Mouse (Mus musculus) neural tube, embryonic 13.5 days (tissue): ENCODE data around the gene Hddc3. TPM values are rescaled to one million over a fixed set of nuclear protein-coding genes. Genes with fewer than 3 reads are reported as not detected.

Experiments used
- ATAC-seq: fragments of 200-750 bp; cut with Nextera tagmentation; 2 replicates; pipeline ENCODE4 v1.8.0; 2017; ENCODE audit warnings: low read depth, mild to moderate bottlenecking, moderate TSS enrichment, moderate library complexity
- H3K27ac ChIP-seq: fragments of 300-500 bp; sonication (generic); replicated peaks from 2 replicates; pipeline ENCODE4 v1.5.1; 2015; ENCODE audit warnings: moderate library complexity, mild to moderate bottlenecking, inconsistent platforms
- H3K27me3 ChIP-seq: fragments of 300-500 bp; sonication (generic); 2 replicates; pipeline ENCODE4 v1.6.1; 2015; ENCODE audit warnings: mild to moderate bottlenecking, inconsistent platforms
- H3K36me3 ChIP-seq: fragments of 300-500 bp; sonication (generic); 2 replicates; pipeline ENCODE4 v1.6.1; 2015; ENCODE audit warnings: mild to moderate bottlenecking, inconsistent platforms
- H3K4me1 ChIP-seq: fragments of 300-500 bp; sonication (generic); replicated peaks from 2 replicates; pipeline ENCODE4 v1.6.1; 2015; ENCODE audit warnings: inconsistent platforms
- H3K4me2 ChIP-seq: fragments of 300-500 bp; sonication (generic); 2 replicates; pipeline ENCODE4 v1.6.1; 2015; ENCODE audit warnings: inconsistent platforms, mild to moderate bottlenecking, moderate library complexity
- H3K4me3 ChIP-seq: fragments of 300-500 bp; sonication (generic); 2 replicates; pipeline ENCODE4 v1.5.1; 2015; ENCODE audit warnings: mild to moderate bottlenecking, inconsistent platforms
- H3K9ac ChIP-seq: fragments of 300-500 bp; sonication (generic); 2 replicates; pipeline ENCODE4 v1.6.1; 2015; ENCODE audit warnings: moderate library complexity, mild to moderate bottlenecking, inconsistent platforms
- H3K9me3 ChIP-seq: fragments of 300-500 bp; sonication (generic); 2 replicates; pipeline ENCODE4 v1.6.1; 2016; ENCODE audit warnings: inconsistent platforms
- WGBS: fragments of 180-500 bp; shearing (Covaris S2); methylation state at CpG from one replicate; pipeline ENCODE4 v1.1.7; 2015; 5-methylcytosine and 5-hydroxymethylcytosine counted together
- polyA plus RNA-seq: library from polyadenylated mRNA; unstranded; fragments of >200 nt; fragmentation: Nextera tagmentation; extraction: Ambion mirVana; gene quantifications from 2 replicates; pipeline ENCODE4 v1.2.1, GENCODE M21; 2015

Gene Hddc3
- polyA plus RNA-seq, 1 experiment from 2014 or later = 22.0 TPM

GRCm38 (mm10) chr7:80357156-80357555, 14.3 kb downstream of the Hddc3 start:
- 17% methylated on average over 8 of the region's 8 CpGs for WGBS
- peak; percentile 59; the same call in 1 of the 2 replicates for ATAC-seq
- H3K4me2 ChIP-seq = no peak overlapping the region
- 0 out of 2 replicates have a peak overlapping the region, but pooled peaks have one; percentile 22 for H3K9ac ChIP-seq
- no peak overlapping the region for H3K4me3 ChIP-seq
- H3K27ac ChIP-seq = peak overlapping the region; percentile 54
- peaks cover 18% of the 10 kb centered on the region for H3K4me1 ChIP-seq
- no peaks in the 10 kb centered on the region for H3K9me3 ChIP-seq
- H3K27me3 ChIP-seq = no peaks in the 10 kb centered on the region
- H3K36me3 ChIP-seq = peaks cover 95% of the 10 kb centered on the region

- peaks cover 95% of the 10 kb centered on the region for H3K36me3 ChIP-seq
- WGBS = 62% methylated on average over 4 of the region's 4 CpGs
- no peak; the same call in 1 of the 2 replicates for ATAC-seq
Observed at GRCm38 (mm10) chr7:80358039-80358438, 15.1 kb downstream of the Hddc3 start.

GRCm38 (mm10) chr7:80360435-80360834, 17.5 kb downstream of the Hddc3 start:
- H3K4me1 ChIP-seq = peaks cover 18% of the 10 kb centered on the region
- H3K4me2 ChIP-seq = no peak overlapping the region
- H3K9ac ChIP-seq = no peak overlapping the region
- H3K4me3 ChIP-seq = no peak overlapping the region
- 67% methylated on average over 3 of the region's 3 CpGs for WGBS
- H3K27me3 ChIP-seq = no peaks in the 10 kb centered on the region
- ATAC-seq = no peak
- H3K36me3 ChIP-seq = peaks cover 96% of the 10 kb centered on the region
- H3K9me3 ChIP-seq = no peaks in the 10 kb centered on the region
- no peak overlapping the region for H3K27ac ChIP-seq

More at GRCm38 (mm10) chr7:80358039-80358438, 15.1 kb downstream of the Hddc3 start:
- H3K4me1 ChIP-seq = peaks cover 18% of the 10 kb centered on the region
- no peaks in the 10 kb centered on the region for H3K9me3 ChIP-seq
- H3K27ac ChIP-seq = no peak overlapping the region
- no peaks in the 10 kb centered on the region for H3K27me3 ChIP-seq
- no peak overlapping the region for H3K4me3 ChIP-seq
- H3K4me2 ChIP-seq = no peak overlapping the region
- no peak overlapping the region for H3K9ac ChIP-seq

- Histone ChIP-seq H3K9me3 (no peaks in the 10 kb centered on the region), H3K4me3 (no peak overlapping the region), H3K4me1 (peaks cover 21% of the 10 kb centered on the region), H3K36me3 (peaks cover 73% of the 10 kb centered on the region), H3K9ac (no peak overlapping the region), H3K27me3 (no peaks in the 10 kb centered on the region), H3K4me2 (no peak overlapping the region), H3K27ac (no peak overlapping the region)
- no peak for ATAC-seq
- WGBS = 88% methylated on average over 2 of the region's 2 CpGs
Observed at GRCm38 (mm10) chr7:80365759-80366158, 22.9 kb downstream of the Hddc3 start.

GRCm38 (mm10) chr7:80367232-80367631, 24.3 kb downstream of the Hddc3 start:
- WGBS = 95% methylated on average over 7 of the region's 7 CpGs
- Histone ChIP-seq H3K9ac (no peak overlapping the region), H3K27ac (no peak overlapping the region), H3K4me3 (no peak overlapping the region), H3K27me3 (no peaks in the 10 kb centered on the region), H3K4me2 (no peak overlapping the region), H3K9me3 (no peaks in the 10 kb centered on the region), H3K36me3 (peaks cover 59% of the 10 kb centered on the region), H3K4me1 (peaks cover 21% of the 10 kb centered on the region)
- ATAC-seq = no peak

GRCm38 (mm10) chr7:80368009-80368408, 25.1 kb downstream of the Hddc3 start:
- H3K9me3 ChIP-seq = no peaks in the 10 kb centered on the region
- H3K27ac ChIP-seq = no peak overlapping the region
- no peak for ATAC-seq
- no peak overlapping the region for H3K4me3 ChIP-seq
- H3K27me3 ChIP-seq = no peaks in the 10 kb centered on the region
- H3K4me2 ChIP-seq = no peak overlapping the region
- peaks cover 51% of the 10 kb centered on the region for H3K36me3 ChIP-seq
- WGBS = 90% methylated on average over 9 of the region's 9 CpGs
- no peak overlapping the region for H3K9ac ChIP-seq
- peaks cover 21% of the 10 kb centered on the region for H3K4me1 ChIP-seq

- Histone ChIP-seq H3K4me2 (peak overlapping the region; percentile 73), H3K9me3 (no peaks in the 10 kb centered on the region), H3K27ac (no peak overlapping the region), H3K27me3 (no peaks in the 10 kb centered on the region), H3K36me3 (peaks cover 43% of the 10 kb centered on the region), H3K9ac (peak overlapping the region; percentile 94), H3K4me3 (peak overlapping the region; percentile 87; the same call in 1 of the 2 replicates), H3K4me1 (peaks cover 21% of the 10 kb centered on the region)
- 85% methylated on average over 20 of the region's 20 CpGs for WGBS
- ATAC-seq = no peak
Observed at GRCm38 (mm10) chr7:80368635-80369421, 25.9 kb downstream of the Hddc3 start.

- no peak for ATAC-seq
Observed at GRCm38 (mm10) chr7:80369461-80369860, 26.6 kb downstream of the Hddc3 start.

GRCm38 (mm10) chr7:80369967-80370431, 27.1 kb downstream of the Hddc3 start:
- Histone ChIP-seq H3K27me3 (no peaks in the 10 kb centered on the region), H3K4me2 (peak overlapping the region; percentile 73), H3K4me1 (peaks cover 21% of the 10 kb centered on the region), H3K9ac (peak overlapping the region; percentile 94), H3K9me3 (no peaks in the 10 kb centered on the region), H3K4me3 (peak overlapping the region; percentile 87), H3K36me3 (peaks cover 31% of the 10 kb centered on the region), H3K27ac (peak overlapping the region; percentile 89; the same call in 1 of the 2 replicates)
- ATAC-seq = peak; percentile 4; the same call in 1 of the 2 replicates
- 38% methylated on average over 4 of the region's 4 CpGs for WGBS

More at GRCm38 (mm10) chr7:80369461-80369860, 26.6 kb downstream of the Hddc3 start:
- H3K4me1 ChIP-seq = peaks cover 21% of the 10 kb centered on the region
- H3K9me3 ChIP-seq = no peaks in the 10 kb centered on the region
- H3K27me3 ChIP-seq = no peaks in the 10 kb centered on the region
- peak overlapping the region; percentile 94; the same call in 1 of the 2 replicates for H3K9ac ChIP-seq
- peaks cover 36% of the 10 kb centered on the region for H3K36me3 ChIP-seq
- peak overlapping the region; percentile 73 for H3K4me2 ChIP-seq
- WGBS = 69% methylated on average over 5 of the region's 5 CpGs
- peak overlapping the region; percentile 87 for H3K4me3 ChIP-seq
- no peak overlapping the region for H3K27ac ChIP-seq

- under 1% methylated on average over 31 of the region's 31 CpGs for WGBS
- H3K4me3 ChIP-seq = peak overlapping the region; percentile 87
- peaks cover 30% of the 10 kb centered on the region for H3K36me3 ChIP-seq
- peaks cover 21% of the 10 kb centered on the region for H3K4me1 ChIP-seq
- peak; percentile 80 for ATAC-seq
- peak overlapping the region; percentile 89 for H3K27ac ChIP-seq
- no peaks in the 10 kb centered on the region for H3K9me3 ChIP-seq
- H3K4me2 ChIP-seq = peak overlapping the region; percentile 73
- H3K9ac ChIP-seq = peak overlapping the region; percentile 94
- no peaks in the 10 kb centered on the region for H3K27me3 ChIP-seq
Observed at GRCm38 (mm10) chr7:80370649-80371040, 27.7 kb downstream of the Hddc3 start.

GRCm38 (mm10) chr7:80371041-80371751, 28.3 kb downstream of the Hddc3 start, which contains the start of gene Man2a2:
TSS of gene Man2a2 (minus strand) at chr7:80371375.
- Histone ChIP-seq H3K27ac (peak within 1 kb of the TSS; percentile 89), H3K9me3 (no peaks in the 10 kb centered on the region), H3K9ac (peak within 1 kb of the TSS; percentile 94), H3K36me3 (peaks cover 25% of the 10 kb centered on the region), H3K4me2 (peak within 1 kb of the TSS; percentile 73), H3K4me3 (peak within 1 kb of the TSS; percentile 87), H3K27me3 (no peaks in the 10 kb centered on the region), H3K4me1 (peaks cover 21% of the 10 kb centered on the region)
- ATAC-seq = peak; percentile 78
- WGBS = under 1% methylated on average over 68 of the region's 86 CpGs

GRCm38 (mm10) chr7:80372166-80372565, 29.3 kb downstream of the Hddc3 start:
- Histone ChIP-seq H3K36me3 (peaks cover 15% of the 10 kb centered on the region), H3K4me1 (peaks cover 21% of the 10 kb centered on the region), H3K9ac (no peak overlapping the region), H3K27me3 (no peaks in the 10 kb centered on the region), H3K4me2 (no peak overlapping the region), H3K4me3 (no peak overlapping the region), H3K27ac (no peak overlapping the region), H3K9me3 (no peaks in the 10 kb centered on the region)
- ATAC-seq = no peak
- 86% methylated on average over 3 of the region's 3 CpGs for WGBS
